Mouse (Mus musculus) brain, embryonic 14.5 days (tissue): ENCODE measurements around the gene 4930432M17Rik.
A peak's percentile ranks its signal among the peaks of the same experiment; 100 is the strongest.

ENCODE experiments used
- CTCF ChIP-seq: fragments of 200-500 bp; IDR thresholded peaks from 2 replicates; pipeline ENCODE4 v1.5.1; 2012; ENCODE audit warnings: inconsistent platforms, mild to moderate bottlenecking, moderate library complexity, borderline replicate concordance; ENCODE audit not compliant: insufficient read depth, insufficient read length; ENCODE audit errors: extremely low read depth
- POLR2A ChIP-seq: fragments of 200-500 bp; IDR thresholded peaks from 2 replicates; pipeline ENCODE4 v1.6.1; 2012; ENCODE audit warnings: mild to moderate bottlenecking, inconsistent platforms, borderline replicate concordance; ENCODE audit not compliant: poor library complexity, insufficient read depth, insufficient read length, severe bottlenecking; ENCODE audit errors: extremely low read depth

DNA sequence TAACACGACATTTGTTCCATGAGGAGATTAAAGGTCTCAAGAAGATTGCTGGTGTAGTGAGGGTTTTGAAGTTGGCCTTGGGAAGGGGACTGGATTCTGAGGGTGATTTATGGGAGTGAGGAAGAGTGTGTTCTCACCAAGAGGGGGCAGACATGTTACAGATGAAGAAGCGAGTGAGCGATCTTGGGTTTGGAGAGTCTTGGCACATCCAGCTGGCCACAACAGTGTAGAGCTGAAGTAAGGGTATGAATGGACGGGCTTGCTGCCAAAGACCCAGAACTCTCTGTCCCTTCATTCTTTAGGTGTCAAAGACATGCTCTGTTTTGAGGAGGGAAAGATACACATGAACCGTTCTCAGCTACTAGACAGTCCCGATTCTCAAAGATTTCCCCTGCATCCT is 34.2 kb upstream of the 4930432M17Rik start:
- TF ChIP-seq CTCF (peak; percentile 42; the same call in 1 of the 2 replicates), POLR2A (no peak)
